Mouse (Mus musculus) kidney, postnatal 0 days (tissue): Measurements from ENCODE around the gene Ect2l. TPM values are rescaled to one million over a fixed set of nuclear protein-coding genes. Genes with fewer than 3 reads are reported as not detected.
A peak's percentile ranks its signal among the peaks of the same experiment; 100 is the strongest.

Source experiments
- ATAC-seq: fragments of 200-750 bp; cut with Nextera tagmentation; replicated peaks from 2 replicates; pipeline ENCODE4 v1.8.0; 2017; ENCODE audit warnings: low read depth, moderate number of reproducible peaks, moderate TSS enrichment, moderate library complexity; ENCODE audit not compliant: low FRiP score
- DNase-seq: peaks from one replicate; pipeline ENCODE4 v3.0.0-alpha.2; 2016; ENCODE audit warnings: low spot score
- H3K27ac ChIP-seq: fragments of 300-500 bp; sonication (generic); 2 replicates; pipeline ENCODE4 v1.5.1; 2014; ENCODE audit warnings: mild to moderate bottlenecking
- H3K27me3 ChIP-seq: fragments of 300-500 bp; sonication (generic); 2 replicates; pipeline ENCODE4 v1.6.1; 2014; ENCODE audit warnings: low read length, mixed read lengths; ENCODE audit not compliant: insufficient read depth
- H3K36me3 ChIP-seq: fragments of 300-500 bp; sonication (generic); 2 replicates; pipeline ENCODE4 v1.6.1; 2014; ENCODE audit warnings: low read length, mixed read lengths; ENCODE audit not compliant: insufficient read depth
- H3K4me1 ChIP-seq: fragments of 300-500 bp; sonication (generic); replicated peaks from 2 replicates; pipeline ENCODE4 v1.6.1; 2014; ENCODE audit warnings: antibody characterized with exemption, low read length, mixed read lengths; ENCODE audit not compliant: insufficient read depth
- H3K4me2 ChIP-seq: fragments of 300-500 bp; sonication (generic); 2 replicates; pipeline ENCODE4 v1.6.1; 2014; ENCODE audit warnings: mild to moderate bottlenecking, low read length, moderate library complexity, mixed read lengths
- H3K4me3 ChIP-seq: fragments of 300-500 bp; sonication (generic); replicated peaks from 2 replicates; pipeline ENCODE4 v1.5.1; 2014; ENCODE audit warnings: low read depth, low read length
- H3K9ac ChIP-seq: fragments of 300-500 bp; sonication (generic); 2 replicates; pipeline ENCODE4 v1.6.1; 2014; ENCODE audit warnings: low read depth, low read length
- H3K9me3 ChIP-seq: fragments of 300-500 bp; sonication (generic); replicated peaks from 2 replicates; pipeline ENCODE4 v1.6.1; 2016; ENCODE audit warnings: low read length, inconsistent platforms, mixed read lengths
- CTCF ChIP-seq: IDR thresholded peaks from 2 replicates; pipeline ENCODE4 v1.5.1; 2016; ENCODE audit warnings: antibody characterized with exemption, low read depth, mild to moderate bottlenecking, moderate library complexity
- WGBS: fragments of 180-500 bp; shearing (Covaris S2); extraction: QIAGEN DNeasy Blood & Tissue Kit; methylation state at CpG from one replicate; pipeline ENCODE4 v1.1.7; 2014; 5-methylcytosine and 5-hydroxymethylcytosine counted together
- polyA plus RNA-seq: library from polyadenylated mRNA; unstranded; fragments of >200 nt; fragmentation: Nextera tagmentation; extraction: Ambion mirVana; gene quantifications from 2 replicates; pipeline ENCODE4 v1.2.1, GENCODE M21; 2015

The Ect2l gene
- polyA plus RNA-seq, 1 experiment from 2014 or later: 0.17 TPM

GRCm38 (mm10) chr10:18234560-18235401 is 24.1 kb upstream of the Ect2l start, which contains the start of gene Ccdc28a:
Gene Ccdc28a (minus strand): TSS chr10:18234998.
- Histone ChIP-seq H3K9ac (peak within 1 kb of the TSS; percentile 65), H3K36me3 (no peaks in the 10 kb centered on the region), H3K4me3 (peak within 1 kb of the TSS; percentile 72), H3K4me1 (no peaks in the 10 kb centered on the region), H3K9me3 (no peaks in the 10 kb centered on the region), H3K27ac (peak within 1 kb of the TSS; percentile 66), H3K4me2 (peak within 1 kb of the TSS; percentile 62), H3K27me3 (no peaks in the 10 kb centered on the region)
- 1% methylated on average over 41 of the region's 41 CpGs for WGBS
- ATAC-seq (peak; percentile 97), DNase-seq (peak; percentile 97)
- peak; percentile 42 for TF ChIP-seq CTCF

GRCm38 (mm10) chr10:18233891-18234290 is 23.2 kb upstream of the Ect2l start:
- H3K9ac ChIP-seq: no peak overlapping the region
- DNase-seq (no peak), ATAC-seq (no peak)
- no peak overlapping the region for H3K27ac ChIP-seq
- WGBS: 50% methylated on average over 3 of the region's 3 CpGs
- H3K4me1 ChIP-seq: no peaks in the 10 kb centered on the region
- 0 out of 2 replicates have a peak overlapping the region, but pooled peaks have one; percentile 72 for H3K4me3 ChIP-seq
- TF ChIP-seq CTCF: peak; percentile 47
- H3K36me3 ChIP-seq: no peaks in the 10 kb centered on the region
- peak overlapping the region; percentile 62; the same call in 1 of the 2 replicates for H3K4me2 ChIP-seq
- H3K27me3 ChIP-seq: no peaks in the 10 kb centered on the region
- no peaks in the 10 kb centered on the region for H3K9me3 ChIP-seq

- no peak for DNase-seq
- H3K4me3 ChIP-seq: no peak overlapping the region
- WGBS: 72% methylated on average over 3 of the region's 3 CpGs
- H3K36me3 ChIP-seq: no peaks in the 10 kb centered on the region; the same call in 1 of the 2 replicates
- H3K9ac ChIP-seq: no peak overlapping the region
- H3K9me3 ChIP-seq: no peaks in the 10 kb centered on the region
- no peak overlapping the region for H3K4me2 ChIP-seq
- no peaks in the 10 kb centered on the region for H3K4me1 ChIP-seq
- ATAC-seq: no peak
- no peak for TF ChIP-seq CTCF
- no peaks in the 10 kb centered on the region for H3K27me3 ChIP-seq
- H3K27ac ChIP-seq: no peak overlapping the region
These were observed 13.7 kb upstream of the Ect2l start for GRCm38 (mm10) chr10:18224386-18224785.

- Histone ChIP-seq H3K4me2 (no peak overlapping the region), H3K9ac (no peak overlapping the region), H3K4me1 (no peaks in the 10 kb centered on the region), H3K27ac (no peak overlapping the region), H3K4me3 (no peak overlapping the region), H3K27me3 (no peaks in the 10 kb centered on the region), H3K9me3 (no peaks in the 10 kb centered on the region), H3K36me3 (no peaks in the 10 kb centered on the region; the same call in 1 of the 2 replicates)
- ATAC-seq: no peak
- no peak for DNase-seq
- 80% methylated on average over 10 of the region's 10 CpGs for WGBS
- TF ChIP-seq CTCF: no peak
These were observed 8.7 kb upstream of the Ect2l start for GRCm38 (mm10) chr10:18219351-18219750.

- ATAC-seq (no peak), DNase-seq (peak; percentile 57)
- H3K9ac ChIP-seq: no peak overlapping the region
- no peaks in the 10 kb centered on the region for H3K36me3 ChIP-seq
- no peak overlapping the region for H3K27ac ChIP-seq
- no peaks in the 10 kb centered on the region for H3K4me1 ChIP-seq
- H3K4me2 ChIP-seq: no peak overlapping the region
- no peaks in the 10 kb centered on the region for H3K27me3 ChIP-seq
- H3K4me3 ChIP-seq: no peak overlapping the region
- no peak for TF ChIP-seq CTCF
- 80% methylated on average over 5 of the region's 5 CpGs for WGBS
- no peaks in the 10 kb centered on the region for H3K9me3 ChIP-seq
These were observed 3.4 kb upstream of the Ect2l start for GRCm38 (mm10) chr10:18214124-18214523.

GRCm38 (mm10) chr10:18213373-18213772 is 2.7 kb upstream of the Ect2l start:
- Histone ChIP-seq H3K4me3 (no peak overlapping the region), H3K27me3 (no peaks in the 10 kb centered on the region), H3K4me1 (no peaks in the 10 kb centered on the region), H3K9me3 (no peaks in the 10 kb centered on the region), H3K4me2 (no peak overlapping the region), H3K36me3 (no peaks in the 10 kb centered on the region), H3K9ac (no peak overlapping the region), H3K27ac (no peak overlapping the region)
- DNase-seq (no peak), ATAC-seq (no peak)
- WGBS: 81% methylated on average over 4 of the region's 4 CpGs
- no peak for TF ChIP-seq CTCF
